Mouse (Mus musculus): ENCODE measurements around the gene Ccdc57. TPM values are rescaled to one million over a fixed set of nuclear protein-coding genes. Genes with fewer than 3 reads are reported as not detected.
A peak's percentile ranks its signal among the peaks of the same experiment; 100 is the strongest.

Gene Ccdc57
- polyA plus RNA-seq, 1 experiment from 2014 or later: 4.7 TPM

DNA sequence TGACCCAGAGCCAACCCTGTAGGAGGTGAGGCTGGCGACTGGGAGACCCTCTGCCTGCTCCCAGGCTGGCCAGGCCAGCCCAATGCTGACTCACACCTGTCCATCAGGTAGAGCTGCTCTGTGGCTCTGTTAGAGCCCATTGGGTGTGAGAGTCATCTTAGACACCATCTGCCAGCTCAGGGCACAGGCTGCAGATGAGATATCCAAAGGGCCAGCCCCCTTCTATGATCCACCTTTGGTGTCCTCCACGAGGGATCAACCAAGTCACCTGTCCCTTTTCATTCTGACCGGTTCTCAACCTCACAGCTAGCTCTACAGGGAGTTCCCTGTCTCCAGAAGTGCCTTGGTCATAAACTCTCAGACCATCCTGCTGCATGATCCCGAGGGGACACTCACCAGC is 110.4 kb downstream of the Ccdc57 start:
- Histone ChIP-seq H3K9me3 (no peaks in the 10 kb centered on the region), H3K4me2 (replicated peaks) (peak overlapping the region; percentile 97), H3K27me3 (replicated peaks) (no peaks in the 10 kb centered on the region), H3K9ac (peak overlapping the region; percentile 93), H3K4me3 (peak overlapping the region; percentile 86), H3K36me3 (peaks cover 50% of the 10 kb centered on the region), H3K27ac (no peak overlapping the region), H3K4me1 (peaks cover 44% of the 10 kb centered on the region)
- no peak for ATAC-seq (ENCODE audit: low FRiP score, low read depth)
- WGBS: 56% methylated on average over 4 of the region's 4 CpGs

DNA sequence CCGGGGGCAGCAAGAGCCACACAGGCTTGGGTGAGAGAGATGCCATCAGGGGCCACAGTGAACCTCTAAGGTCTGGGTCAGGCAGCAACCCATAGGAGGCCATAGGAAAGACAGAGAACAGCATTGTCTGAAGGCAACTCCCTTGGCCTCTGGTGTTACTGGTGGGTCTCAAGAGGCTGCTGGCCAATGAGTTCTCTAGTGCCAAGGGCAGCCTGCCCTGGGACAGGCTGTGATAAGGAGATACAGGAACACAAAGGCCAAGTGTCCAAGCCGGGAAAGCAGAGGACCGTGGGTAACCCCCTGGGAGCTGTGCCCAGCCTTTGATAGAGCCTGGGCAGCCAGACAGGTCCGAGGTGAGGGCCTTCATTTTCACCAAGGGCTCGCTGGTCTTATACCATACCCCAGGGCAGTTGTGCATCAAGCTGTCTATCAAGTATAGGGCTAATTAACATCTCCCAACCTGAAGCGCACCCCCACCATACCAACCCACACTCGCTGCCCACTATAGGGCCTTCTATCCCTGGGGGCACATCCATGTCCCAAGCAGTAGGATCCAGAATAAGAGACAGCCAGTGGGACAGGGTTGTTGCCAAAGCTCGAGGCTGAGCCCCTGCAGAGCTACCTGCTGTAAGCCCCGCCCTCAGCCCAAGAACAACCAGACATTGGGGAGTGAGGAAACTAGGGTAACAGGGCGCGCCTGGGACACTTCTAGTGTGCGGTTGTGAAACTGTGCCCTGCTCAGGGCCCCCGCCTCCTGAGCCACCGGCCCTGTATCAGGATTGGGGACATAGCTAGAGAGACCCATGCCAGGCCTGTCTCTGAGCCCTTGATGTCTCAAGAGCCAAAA is 111.4 kb downstream of the Ccdc57 start:
- peaks cover 60% of the 10 kb centered on the region for H3K36me3 ChIP-seq

GRCm38 (mm10) chr11:120820546-120820945 is 112.1 kb downstream of the Ccdc57 start:
- H3K9ac ChIP-seq: no peak overlapping the region
- no peak overlapping the region for H3K27ac ChIP-seq
- H3K4me2 ChIP-seq (replicated peaks): peak overlapping the region; percentile 97; the same call in 1 of the 2 replicates

More for the DNA sequence above, 111.4 kb downstream of the Ccdc57 start:
- H3K27me3 ChIP-seq (replicated peaks): no peaks in the 10 kb centered on the region
- H3K9me3 ChIP-seq: no peaks in the 10 kb centered on the region
- H3K27ac ChIP-seq: no peak overlapping the region
- peak overlapping the region; percentile 97 for H3K4me2 ChIP-seq (replicated peaks)
- no peak for ATAC-seq (ENCODE audit: low FRiP score, low read depth)
- H3K4me1 ChIP-seq: peaks cover 44% of the 10 kb centered on the region
- WGBS: 84% methylated on average over 14 of the region's 14 CpGs
- H3K9ac ChIP-seq: peak overlapping the region; percentile 23; the same call in 1 of the 2 replicates
- H3K4me3 ChIP-seq: peak overlapping the region; percentile 86

DNA sequence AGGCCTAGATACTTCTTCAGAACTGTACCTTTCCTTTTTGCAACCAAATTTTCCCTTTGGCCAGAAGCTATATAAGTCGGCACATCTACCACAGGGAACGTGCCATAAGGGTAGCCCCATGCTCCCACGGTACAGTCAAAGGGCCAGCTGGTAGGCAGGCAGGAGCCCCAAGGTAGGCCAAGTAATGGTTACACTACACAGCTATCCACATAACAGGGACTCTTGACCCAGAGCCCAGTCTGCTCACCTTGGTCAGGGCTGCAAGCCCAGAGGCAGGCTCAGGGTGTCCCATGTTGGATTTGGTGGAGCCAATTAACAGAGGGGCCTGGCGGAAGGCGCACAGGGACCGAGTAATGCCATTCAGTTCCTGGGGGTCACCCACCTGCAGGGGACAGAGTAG is 113.1 kb downstream of the Ccdc57 start:
- H3K27ac ChIP-seq: no peak overlapping the region
- H3K4me1 ChIP-seq: peaks cover 32% of the 10 kb centered on the region
- H3K4me2 ChIP-seq (replicated peaks): no peak overlapping the region
- 92% methylated on average over 6 of the region's 6 CpGs for WGBS
- H3K36me3 ChIP-seq: peaks cover 77% of the 10 kb centered on the region
- no peak for ATAC-seq (ENCODE audit: low FRiP score, low read depth)
- no peaks in the 10 kb centered on the region for H3K27me3 ChIP-seq (replicated peaks)
- no peak overlapping the region for H3K4me3 ChIP-seq
- H3K9ac ChIP-seq: no peak overlapping the region
- no peaks in the 10 kb centered on the region for H3K9me3 ChIP-seq

More at GRCm38 (mm10) chr11:120820546-120820945, 112.1 kb downstream of the Ccdc57 start:
- WGBS: 92% methylated on average over 14 of the region's 14 CpGs
- Histone ChIP-seq H3K9me3 (no peaks in the 10 kb centered on the region), H3K4me1 (peaks cover 39% of the 10 kb centered on the region), H3K27me3 (replicated peaks) (no peaks in the 10 kb centered on the region), H3K4me3 (no peak overlapping the region), H3K36me3 (peaks cover 68% of the 10 kb centered on the region)
- no peak for ATAC-seq (ENCODE audit: low FRiP score, low read depth)

DNA sequence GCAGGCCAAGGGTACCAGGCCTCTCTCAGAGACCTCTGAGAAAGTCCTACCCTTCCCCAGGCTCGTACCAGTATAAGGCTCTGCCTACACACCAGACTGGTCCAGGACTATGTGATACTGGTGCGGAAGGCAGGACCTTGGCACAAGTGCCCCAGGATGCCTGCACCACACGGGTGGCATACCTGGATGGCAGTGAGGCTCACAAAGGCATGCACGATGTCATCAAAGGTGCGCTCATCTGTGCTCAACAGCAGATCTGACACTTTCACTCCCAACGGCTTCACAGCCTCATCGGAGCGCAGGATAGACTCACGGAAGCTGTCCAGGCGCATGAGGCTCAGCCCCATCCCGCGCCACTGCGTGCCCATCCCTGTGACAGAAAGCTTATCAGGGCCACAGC is 114.4 kb downstream of the Ccdc57 start:
- no peaks in the 10 kb centered on the region for H3K9me3 ChIP-seq
- no peak overlapping the region for H3K9ac ChIP-seq
- H3K27me3 ChIP-seq (replicated peaks): no peaks in the 10 kb centered on the region
- H3K4me3 ChIP-seq: no peak overlapping the region
- H3K4me2 ChIP-seq (replicated peaks): no peak overlapping the region
- no peak overlapping the region for H3K27ac ChIP-seq
- no peak for ATAC-seq (ENCODE audit: low FRiP score, low read depth)
- 95% methylated on average over 13 of the region's 13 CpGs for WGBS
- H3K4me1 ChIP-seq: peaks cover 32% of the 10 kb centered on the region
- peaks cover 90% of the 10 kb centered on the region for H3K36me3 ChIP-seq

- no peak overlapping the region for H3K4me2 ChIP-seq (replicated peaks)
- no peaks in the 10 kb centered on the region for H3K9me3 ChIP-seq
- no peaks in the 10 kb centered on the region for H3K27me3 ChIP-seq (replicated peaks)
- H3K9ac ChIP-seq: no peak overlapping the region
- peaks cover 24% of the 10 kb centered on the region for H3K4me1 ChIP-seq
- peaks cover 99% of the 10 kb centered on the region for H3K36me3 ChIP-seq
- no peak overlapping the region for H3K27ac ChIP-seq
- 0 out of 2 replicates have a peak overlapping the region, but pooled peaks have one; percentile 1 for H3K4me3 ChIP-seq
- ATAC-seq (ENCODE audit: low FRiP score, low read depth): no peak
- 92% methylated on average over 6 of the region's 6 CpGs for WGBS
Observed at GRCm38 (mm10) chr11:120817358-120817757, 115.3 kb downstream of the Ccdc57 start.

DNA sequence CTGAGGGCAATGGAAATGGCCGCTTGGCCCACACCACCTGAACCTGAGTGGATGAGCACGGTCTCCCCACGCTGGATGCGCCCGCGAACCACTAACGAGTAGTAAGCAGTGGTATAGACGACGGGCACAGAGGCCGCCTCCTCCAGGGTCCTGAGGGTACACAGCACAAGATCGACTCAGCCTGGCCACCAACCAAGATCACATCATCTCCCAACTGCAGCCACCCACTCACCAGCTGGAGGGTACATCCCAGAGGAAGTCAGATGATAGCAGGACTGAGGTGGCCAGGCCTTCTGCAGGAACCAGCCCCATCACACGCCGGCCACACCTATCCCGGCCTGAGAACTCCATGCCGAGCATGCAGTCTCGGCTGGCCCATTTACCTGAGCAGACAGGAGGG is 120.6 kb downstream of the Ccdc57 start:
- ATAC-seq (ENCODE audit: low FRiP score, low read depth): no peak
- Histone ChIP-seq H3K9me3 (no peaks in the 10 kb centered on the region), H3K36me3 (peaks cover 100% of the 10 kb centered on the region), H3K4me1 (no peaks in the 10 kb centered on the region), H3K27ac (no peak overlapping the region), H3K9ac (no peak overlapping the region), H3K4me2 (replicated peaks) (no peak overlapping the region), H3K27me3 (replicated peaks) (no peaks in the 10 kb centered on the region), H3K4me3 (no peak overlapping the region)
- WGBS: 94% methylated on average over 16 of the region's 16 CpGs

DNA sequence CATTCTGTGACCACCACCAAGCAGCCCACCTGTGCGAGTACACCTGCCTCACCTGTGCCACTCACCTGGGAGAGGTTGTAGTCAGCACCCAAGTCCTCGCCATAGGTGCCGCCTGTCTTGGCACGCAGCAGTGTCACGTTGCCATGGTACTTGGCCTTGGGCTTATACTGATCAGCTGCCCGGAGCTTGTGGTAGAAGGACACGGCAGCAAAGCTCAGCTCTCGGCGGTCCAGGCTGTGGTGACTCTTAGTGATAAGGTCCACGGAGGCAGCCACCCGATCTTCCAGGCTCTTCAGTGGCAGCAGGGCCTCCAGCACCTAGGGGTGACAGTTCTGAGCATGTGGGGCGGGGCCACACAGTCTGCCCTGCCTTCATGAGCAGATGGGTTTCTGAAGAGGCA is 124.7 kb downstream of the Ccdc57 start:
- 94% methylated on average over 12 of the region's 12 CpGs for WGBS

DNA sequence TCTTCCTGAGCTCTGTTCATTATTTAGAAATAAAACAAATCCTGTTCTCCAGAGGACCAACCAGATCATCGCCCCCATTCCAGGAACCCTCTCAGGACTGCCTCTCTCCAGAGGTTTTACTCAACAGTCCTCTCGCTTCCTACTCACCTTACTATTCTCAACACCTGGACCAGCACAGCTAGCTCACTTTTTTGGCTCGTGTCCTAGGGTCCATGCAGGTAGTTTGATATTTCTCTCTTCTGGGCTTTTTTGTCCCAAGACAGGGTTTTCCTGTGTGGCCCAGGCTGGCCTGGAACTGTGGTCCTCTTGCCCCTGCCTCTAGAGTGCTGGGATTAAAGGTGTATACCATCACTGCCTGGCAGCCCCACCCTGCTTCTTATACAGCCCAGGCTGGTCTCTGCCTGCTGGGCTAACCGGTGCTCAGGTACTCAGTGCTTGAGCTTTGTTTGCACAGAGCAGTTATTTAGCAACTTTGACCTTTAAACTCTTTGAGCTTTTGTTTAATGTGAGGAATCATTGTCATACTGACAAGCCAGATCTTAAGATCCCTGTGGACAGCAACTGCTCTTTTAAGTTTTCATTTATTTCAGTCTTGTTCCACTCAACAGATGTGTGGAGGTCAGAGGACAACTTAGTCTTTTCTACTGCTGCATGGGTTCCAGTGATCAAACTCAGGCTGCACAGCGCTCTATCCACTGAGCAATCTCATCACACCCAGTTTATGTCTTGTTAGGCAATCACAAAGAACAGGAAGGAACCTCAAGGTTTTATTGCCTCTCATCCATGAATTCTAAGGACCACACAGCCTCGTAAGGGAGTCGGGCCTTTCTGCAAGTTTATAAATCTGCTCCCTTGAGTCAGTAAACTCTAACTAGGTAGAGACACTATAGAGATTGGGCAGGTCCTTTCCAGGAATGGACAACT is 127.0 kb downstream of the Ccdc57 start:
- Histone ChIP-seq H3K36me3 (peaks cover 54% of the 10 kb centered on the region), H3K4me1 (no peaks in the 10 kb centered on the region)
- no peak for ATAC-seq (ENCODE audit: low FRiP score, low read depth)

More for the DNA sequence above, 124.7 kb downstream of the Ccdc57 start:
- peaks cover 77% of the 10 kb centered on the region for H3K36me3 ChIP-seq
- no peaks in the 10 kb centered on the region for H3K27me3 ChIP-seq (replicated peaks)
- H3K4me3 ChIP-seq: no peak overlapping the region
- H3K9me3 ChIP-seq: no peaks in the 10 kb centered on the region
- no peak overlapping the region for H3K9ac ChIP-seq
- no peak overlapping the region for H3K27ac ChIP-seq
- H3K4me1 ChIP-seq: no peaks in the 10 kb centered on the region
- no peak overlapping the region for H3K4me2 ChIP-seq (replicated peaks)
- ATAC-seq (ENCODE audit: low FRiP score, low read depth): no peak

DNA sequence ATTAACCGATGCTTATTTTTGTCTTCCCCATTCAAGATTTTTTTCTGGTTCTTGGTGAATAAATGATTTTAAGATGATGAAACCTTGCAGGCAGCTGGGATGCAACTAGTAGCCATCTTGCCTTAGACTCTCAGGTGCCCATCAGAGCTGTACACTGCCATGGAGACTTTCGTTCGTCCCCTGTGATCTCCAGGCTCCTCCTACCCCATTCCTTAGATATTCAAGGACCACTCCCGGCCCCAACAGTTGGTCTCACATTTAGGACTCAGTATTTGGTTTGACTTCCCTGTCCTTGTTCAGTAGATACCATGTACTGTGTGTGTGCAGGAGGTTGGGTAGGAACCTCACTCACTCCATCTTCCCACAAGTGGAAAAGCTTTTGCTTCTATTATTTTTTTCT is 127.9 kb downstream of the Ccdc57 start:
- Histone ChIP-seq H3K4me3 (no peak overlapping the region), H3K9me3 (no peaks in the 10 kb centered on the region), H3K27me3 (replicated peaks) (no peaks in the 10 kb centered on the region), H3K27ac (no peak overlapping the region), H3K4me1 (0 out of 2 replicates have a peak, but pooled peaks cover 6% of the 10 kb centered on the region), H3K4me2 (replicated peaks) (no peak overlapping the region), H3K36me3 (peaks cover 45% of the 10 kb centered on the region), H3K9ac (no peak overlapping the region)
- 74% methylated on average over 4 of the region's 4 CpGs for WGBS
- no peak for ATAC-seq (ENCODE audit: low FRiP score, low read depth)

More for the DNA sequence above, 127.0 kb downstream of the Ccdc57 start:
- H3K27me3 ChIP-seq (replicated peaks): no peaks in the 10 kb centered on the region
- H3K9me3 ChIP-seq: no peaks in the 10 kb centered on the region
- 65% methylated on average over 7 of the region's 7 CpGs for WGBS
- no peak overlapping the region for H3K27ac ChIP-seq
- no peak overlapping the region for H3K4me2 ChIP-seq (replicated peaks)
- H3K9ac ChIP-seq: no peak overlapping the region
- no peak overlapping the region for H3K4me3 ChIP-seq

DNA sequence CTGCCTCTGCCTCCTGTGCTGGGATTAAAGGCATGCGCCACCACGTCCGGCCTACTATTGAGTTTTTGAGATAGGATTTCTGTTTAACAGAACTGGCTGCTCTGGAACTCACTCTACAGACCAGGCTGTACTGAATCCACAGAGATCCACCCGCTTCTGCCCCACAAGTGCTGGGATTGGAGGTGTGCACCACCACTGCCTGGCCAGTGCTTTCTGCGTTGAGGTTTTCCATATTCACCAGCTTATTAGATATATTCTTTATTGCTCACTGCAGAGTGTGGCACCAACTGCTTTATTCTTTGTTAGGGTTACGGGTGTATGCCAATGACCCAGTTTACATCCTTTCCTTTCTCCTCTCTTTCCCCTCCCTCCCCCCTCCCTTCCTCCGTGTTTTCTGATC is 128.4 kb downstream of the Ccdc57 start:
- H3K4me3 ChIP-seq: no peak overlapping the region
- no peak overlapping the region for H3K4me2 ChIP-seq (replicated peaks)
- no peak overlapping the region for H3K9ac ChIP-seq
- ATAC-seq (ENCODE audit: low FRiP score, low read depth): no peak
- 80% methylated on average over 7 of the region's 7 CpGs for WGBS
- H3K27ac ChIP-seq: no peak overlapping the region
- no peaks in the 10 kb centered on the region for H3K9me3 ChIP-seq
- 0 out of 2 replicates have a peak, but pooled peaks cover 6% of the 10 kb centered on the region for H3K4me1 ChIP-seq
- H3K27me3 ChIP-seq (replicated peaks): no peaks in the 10 kb centered on the region
- peaks cover 40% of the 10 kb centered on the region for H3K36me3 ChIP-seq

Data from neural tube, embryonic 12.5 days (tissue).